Mouse (Mus musculus) urinary bladder, postnatal 25 days (tissue): ENCODE measurements around the gene Itga7.

Source experiments
- DNase-seq: peaks from one replicate; pipeline ENCODE4 v3.0.0; 2022; ENCODE audit warnings: low spot score

The Itga7 gene

GRCm38 (mm10) chr10:128933574-128933973 lies at the start of gene Itga7:
Itga7 (plus strand) TSS chr10:128933818.
- DNase-seq, result no peak

GRCm38 (mm10) chr10:128888941-128889827 lies 44.4 kb upstream of the Itga7 start:
- DNase-seq, result no peak

GRCm38 (mm10) chr10:128889846-128890245 lies 43.8 kb upstream of the Itga7 start:
- DNase-seq, result no peak

GRCm38 (mm10) chr10:128890383-128891295 lies 43.0 kb upstream of the Itga7 start:
- no peak for DNase-seq

GRCm38 (mm10) chr10:128891296-128892094 lies 42.1 kb upstream of the Itga7 start, which contains the start of gene Gdf11:
Gdf11 (minus strand) TSS chr10:128891718.
- no peak for DNase-seq

- DNase-seq, result no peak
These were observed 41.4 kb upstream of the Itga7 start for GRCm38 (mm10) chr10:128892246-128892645.

GRCm38 (mm10) chr10:128895437-128895836 lies 38.2 kb upstream of the Itga7 start:
- peak; percentile 61 for DNase-seq

- DNase-seq, result no peak
These were observed 37.5 kb upstream of the Itga7 start for GRCm38 (mm10) chr10:128895952-128896693.

- no peak for DNase-seq
These were observed 36.8 kb upstream of the Itga7 start for GRCm38 (mm10) chr10:128896807-128897206.

GRCm38 (mm10) chr10:128897501-128897900 lies 36.1 kb upstream of the Itga7 start:
- no peak for DNase-seq

- DNase-seq, result no peak
These were observed 33.7 kb upstream of the Itga7 start for GRCm38 (mm10) chr10:128899759-128900490.

GRCm38 (mm10) chr10:128900698-128901097 lies 32.9 kb upstream of the Itga7 start, which contains the start of gene Cd63:
Cd63 (plus strand) TSS chr10:128900989.
- no peak for DNase-seq

GRCm38 (mm10) chr10:128901409-128901808 lies 32.2 kb upstream of the Itga7 start:
- DNase-seq, result no peak

- no peak for DNase-seq
These were observed 31.1 kb upstream of the Itga7 start for GRCm38 (mm10) chr10:128902409-128902988.

- DNase-seq, result no peak
These were observed 28.8 kb upstream of the Itga7 start for GRCm38 (mm10) chr10:128904812-128905211.

GRCm38 (mm10) chr10:128908778-128909448 lies 24.7 kb upstream of the Itga7 start:
- DNase-seq, result no peak

- DNase-seq, result peak; percentile 83
These were observed 24.0 kb upstream of the Itga7 start for GRCm38 (mm10) chr10:128909567-128910028.

GRCm38 (mm10) chr10:128910066-128910841 lies 23.4 kb upstream of the Itga7 start:
- DNase-seq, result peak; percentile 52
